Mouse (Mus musculus): ENCODE data around the gene Lyve1. TPM values are rescaled to one million over a fixed set of nuclear protein-coding genes. Genes with fewer than 3 reads are reported as not detected.
A peak's percentile ranks its signal among the peaks of the same experiment; 100 is the strongest.

The Lyve1 gene
- polyA plus RNA-seq, 1 experiment from 2014 or later: 33.8 TPM

DNA sequence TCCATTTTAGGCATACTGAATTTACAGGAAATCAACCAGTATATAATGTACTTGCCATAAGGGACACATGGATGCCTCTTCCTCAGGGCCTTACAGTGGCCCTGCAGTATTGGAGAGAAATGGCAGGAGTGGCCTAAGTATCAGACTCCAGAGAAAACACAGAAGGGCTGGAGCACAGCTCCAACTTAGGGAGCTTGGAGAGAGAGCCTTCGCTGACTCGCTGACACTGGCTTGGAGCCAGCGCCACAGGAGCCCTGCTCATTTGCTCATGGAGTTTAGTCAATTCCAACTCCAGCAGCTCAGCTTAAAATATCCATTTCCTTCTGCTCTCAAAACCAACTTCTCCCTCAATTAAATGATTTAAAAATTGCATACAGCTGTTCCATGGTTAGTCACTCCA lies 41.4 kb downstream of the Lyve1 start:
- Histone ChIP-seq H3K4me1 (ENCODE audit: insufficient read depth) (no peaks in the 10 kb centered on the region), H3K9me3 (ENCODE audit: low read depth, low read length) (no peaks in the 10 kb centered on the region), H3K36me3 (ENCODE audit: insufficient read depth) (peaks cover 33% of the 10 kb centered on the region), H3K27me3 (ENCODE audit: insufficient read depth, low read length) (no peaks in the 10 kb centered on the region), H3K4me2 (no peak overlapping the region), H3K9ac (no peak overlapping the region), H3K4me3 (ENCODE audit: low read depth, low read length) (no peak overlapping the region), H3K27ac (ENCODE audit: low read depth) (no peak overlapping the region; the same call in 1 of the 2 replicates)
- peak; percentile 87 for DNase-seq
- no peak for TF ChIP-seq CTCF (IDR thresholded peaks at IDR 0.05; ENCODE audit: low read depth)
- 41% methylated on average over 3 of the region's 3 CpGs for WGBS
- peak; percentile 65; the same call in 1 of the 2 replicates for ATAC-seq (ENCODE audit: insufficient read depth)

DNA sequence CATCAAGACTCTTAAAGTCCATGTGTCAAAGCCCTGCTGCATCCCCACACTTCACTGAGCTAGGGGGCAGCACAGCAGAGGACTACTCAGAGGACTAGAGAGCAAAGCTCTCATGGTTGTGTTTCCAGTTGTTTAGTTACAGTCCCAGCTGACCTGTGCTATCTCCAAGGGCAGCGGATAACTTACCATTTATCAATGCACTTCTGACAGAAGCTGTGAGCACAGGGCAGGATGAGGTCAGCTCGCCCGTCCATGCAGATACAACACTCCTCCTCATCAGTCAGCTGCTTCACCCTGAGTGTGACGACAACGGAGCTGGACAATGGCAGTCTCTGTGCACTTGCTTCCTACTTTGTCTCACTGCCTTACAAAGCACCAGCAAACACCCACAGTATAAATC lies 42.0 kb downstream of the Lyve1 start:
- ATAC-seq (ENCODE audit: insufficient read depth) (peak; percentile 19; the same call in 1 of the 2 replicates), DNase-seq (no peak)
- no peaks in the 10 kb centered on the region for H3K4me1 ChIP-seq (ENCODE audit: insufficient read depth)
- H3K27me3 ChIP-seq (ENCODE audit: insufficient read depth, low read length): no peaks in the 10 kb centered on the region
- H3K4me3 ChIP-seq (ENCODE audit: low read depth, low read length): no peak overlapping the region
- H3K9ac ChIP-seq: no peak overlapping the region
- peaks cover 33% of the 10 kb centered on the region for H3K36me3 ChIP-seq (ENCODE audit: insufficient read depth)
- TF ChIP-seq CTCF (IDR thresholded peaks at IDR 0.05; ENCODE audit: low read depth): peak; percentile 11; the same call in 1 of the 2 replicates
- H3K27ac ChIP-seq (ENCODE audit: low read depth): no peak overlapping the region
- WGBS: 19% methylated on average over 5 of the region's 5 CpGs
- H3K4me2 ChIP-seq: no peak overlapping the region
- H3K9me3 ChIP-seq (ENCODE audit: low read depth, low read length): no peaks in the 10 kb centered on the region

DNA sequence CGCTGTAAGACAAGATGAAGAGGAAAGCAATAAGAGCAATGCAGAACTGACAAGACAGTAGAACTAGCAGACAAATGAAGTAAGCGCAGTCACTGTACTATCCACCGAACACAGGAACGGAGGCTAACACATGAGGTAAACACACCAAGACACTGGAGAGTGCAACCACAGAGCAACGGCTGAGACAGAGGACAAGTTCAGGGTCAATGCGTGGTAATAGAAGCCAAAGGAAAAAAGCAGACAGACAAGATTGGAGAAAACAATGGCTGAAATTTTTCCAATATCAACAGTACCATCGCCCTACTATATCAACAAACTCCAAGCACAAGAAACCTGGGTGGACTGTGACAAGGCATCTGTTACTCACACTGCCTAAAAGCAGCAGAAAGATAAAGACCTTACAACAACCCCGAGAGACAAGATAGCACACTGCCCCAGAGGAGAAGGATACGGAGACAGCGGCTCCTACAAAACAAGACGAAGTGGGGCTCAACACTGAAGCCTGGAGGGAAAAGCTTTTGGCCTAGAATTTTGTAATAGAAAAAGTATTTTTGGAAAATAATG lies 44.2 kb downstream of the Lyve1 start:
- Histone ChIP-seq H3K4me2 (no peak overlapping the region), H3K27ac (ENCODE audit: low read depth) (no peak overlapping the region), H3K27me3 (ENCODE audit: insufficient read depth, low read length) (no peaks in the 10 kb centered on the region), H3K36me3 (ENCODE audit: insufficient read depth) (peaks cover 26% of the 10 kb centered on the region), H3K9me3 (ENCODE audit: low read depth, low read length) (no peaks in the 10 kb centered on the region), H3K4me1 (ENCODE audit: insufficient read depth) (no peaks in the 10 kb centered on the region), H3K4me3 (ENCODE audit: low read depth, low read length) (no peak overlapping the region), H3K9ac (no peak overlapping the region)
- WGBS: 50% methylated on average over 11 of the region's 11 CpGs
- no peak for DNase-seq
- TF ChIP-seq CTCF (IDR thresholded peaks at IDR 0.05; ENCODE audit: low read depth): no peak
- ATAC-seq (ENCODE audit: insufficient read depth): no peak

DNA sequence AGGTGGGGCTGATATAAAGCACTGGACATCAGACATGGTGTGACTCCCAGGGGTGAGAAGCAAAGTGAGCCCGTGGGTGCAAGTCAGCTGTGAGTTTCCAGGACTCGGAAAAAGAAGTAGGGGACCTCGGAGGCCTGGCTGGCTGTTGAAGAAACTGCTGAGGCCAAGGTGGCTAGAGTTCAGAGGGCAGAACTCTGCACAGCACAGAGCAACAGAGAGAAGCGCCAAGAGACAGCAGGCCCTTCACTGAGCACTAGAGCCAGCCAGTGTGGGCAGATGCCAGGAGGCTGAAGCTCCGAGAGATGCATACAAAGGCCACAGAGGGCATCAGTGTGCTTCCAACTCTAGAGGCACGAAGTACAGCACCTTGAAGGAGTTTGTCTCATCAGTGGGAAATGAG lies 44.8 kb downstream of the Lyve1 start:
- no peak for TF ChIP-seq CTCF (IDR thresholded peaks at IDR 0.05; ENCODE audit: low read depth)

DNA sequence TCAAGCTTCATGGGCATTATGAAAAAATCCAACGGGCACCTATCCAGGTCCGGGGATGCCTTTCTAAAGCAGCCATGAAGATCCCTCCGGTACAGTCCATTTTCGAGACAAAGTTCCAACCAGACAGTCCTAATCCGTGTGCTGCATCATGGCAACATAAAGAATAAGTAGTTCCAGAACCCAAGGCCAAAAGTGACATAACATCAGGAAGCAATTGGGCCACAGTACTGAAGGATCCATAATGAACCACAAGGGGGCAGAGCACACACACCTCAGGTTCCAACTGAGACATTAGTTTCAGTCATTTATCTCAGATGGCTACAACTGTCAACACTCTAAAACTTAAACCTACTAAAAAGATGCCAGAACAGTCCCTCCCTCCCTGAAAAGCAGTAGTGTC lies 47.0 kb downstream of the Lyve1 start:
- ATAC-seq (ENCODE audit: insufficient read depth): peak; percentile 73

More for the DNA sequence above, 44.8 kb downstream of the Lyve1 start:
- no peaks in the 10 kb centered on the region for H3K27me3 ChIP-seq (ENCODE audit: insufficient read depth, low read length)
- H3K27ac ChIP-seq (ENCODE audit: low read depth): 0 out of 2 replicates have a peak overlapping the region, but pooled peaks have one; percentile 33
- no peak for DNase-seq
- no peak overlapping the region for H3K9ac ChIP-seq
- no peaks in the 10 kb centered on the region for H3K4me1 ChIP-seq (ENCODE audit: insufficient read depth)
- 54% methylated on average over 6 of the region's 6 CpGs for WGBS
- H3K4me3 ChIP-seq (ENCODE audit: low read depth, low read length): no peak overlapping the region
- no peak for ATAC-seq (ENCODE audit: insufficient read depth)
- no peaks in the 10 kb centered on the region for H3K9me3 ChIP-seq (ENCODE audit: low read depth, low read length)
- no peak overlapping the region for H3K4me2 ChIP-seq
- H3K36me3 ChIP-seq (ENCODE audit: insufficient read depth): peaks cover 19% of the 10 kb centered on the region

DNA sequence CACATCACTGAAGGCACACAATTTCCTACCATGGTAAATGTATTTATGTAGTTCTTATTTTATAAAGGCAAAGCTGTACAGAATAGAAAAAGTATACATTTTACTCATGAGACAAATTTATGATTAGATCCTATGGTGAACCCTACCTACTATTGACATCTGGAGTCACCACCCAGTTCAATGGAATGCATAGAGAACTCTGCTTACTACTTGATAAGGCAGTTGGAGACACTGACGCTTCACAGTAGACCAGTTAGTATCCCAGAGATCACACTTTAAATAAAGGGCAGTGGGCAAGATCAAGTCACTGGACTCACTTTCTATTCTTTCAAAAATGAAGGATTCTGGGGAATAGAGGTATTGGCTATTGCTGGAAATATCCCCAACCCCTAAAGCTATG lies 49.1 kb downstream of the Lyve1 start:
- H3K9me3 ChIP-seq (ENCODE audit: low read depth, low read length): no peaks in the 10 kb centered on the region
- peaks cover 15% of the 10 kb centered on the region for H3K36me3 ChIP-seq (ENCODE audit: insufficient read depth)
- no peak for TF ChIP-seq CTCF (IDR thresholded peaks at IDR 0.05; ENCODE audit: low read depth)
- no peaks in the 10 kb centered on the region for H3K27me3 ChIP-seq (ENCODE audit: insufficient read depth, low read length)
- H3K27ac ChIP-seq (ENCODE audit: low read depth): no peak overlapping the region
- WGBS: 80% methylated on average over 1 of the region's 1 CpGs
- H3K4me3 ChIP-seq (ENCODE audit: low read depth, low read length): no peak overlapping the region
- ATAC-seq (ENCODE audit: insufficient read depth): no peak
- no peak overlapping the region for H3K4me2 ChIP-seq
- no peaks in the 10 kb centered on the region for H3K4me1 ChIP-seq (ENCODE audit: insufficient read depth)
- no peak overlapping the region for H3K9ac ChIP-seq
- no peak for DNase-seq

More for the DNA sequence above, 47.0 kb downstream of the Lyve1 start:
- no peaks in the 10 kb centered on the region for H3K9me3 ChIP-seq (ENCODE audit: low read depth, low read length)
- H3K36me3 ChIP-seq (ENCODE audit: insufficient read depth): peaks cover 17% of the 10 kb centered on the region
- H3K27ac ChIP-seq (ENCODE audit: low read depth): no peak overlapping the region
- peak; percentile 92 for TF ChIP-seq CTCF (IDR thresholded peaks at IDR 0.05; ENCODE audit: low read depth)
- no peaks in the 10 kb centered on the region for H3K27me3 ChIP-seq (ENCODE audit: insufficient read depth, low read length)
- no peak overlapping the region for H3K9ac ChIP-seq
- DNase-seq: peak; percentile 85
- no peak overlapping the region for H3K4me2 ChIP-seq
- no peak overlapping the region for H3K4me3 ChIP-seq (ENCODE audit: low read depth, low read length)
- 67% methylated on average over 5 of the region's 5 CpGs for WGBS
- no peaks in the 10 kb centered on the region for H3K4me1 ChIP-seq (ENCODE audit: insufficient read depth)

DNA sequence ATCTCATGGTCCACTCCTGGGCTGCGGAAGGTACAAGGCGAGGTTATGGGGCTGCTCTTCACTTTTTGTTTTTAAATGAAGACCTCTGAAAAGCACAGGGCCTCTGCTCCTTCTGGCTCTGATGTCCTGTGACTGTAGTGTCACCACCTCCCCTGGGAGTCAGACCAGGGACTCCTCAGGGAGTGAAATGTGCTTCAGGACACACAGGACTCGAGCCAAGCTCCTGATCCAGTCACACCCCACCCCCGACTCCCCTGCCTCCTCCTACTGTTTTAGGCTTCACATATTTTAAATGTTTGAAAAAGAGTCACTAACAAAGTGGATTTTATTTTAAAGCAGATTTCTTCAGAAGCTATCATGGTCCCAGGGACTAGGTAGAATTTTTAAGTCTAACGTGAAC lies 51.5 kb downstream of the Lyve1 start:
- Histone ChIP-seq H3K4me2 (no peak overlapping the region), H3K9ac (no peak overlapping the region), H3K36me3 (ENCODE audit: insufficient read depth) (peaks cover 9% of the 10 kb centered on the region), H3K27me3 (ENCODE audit: insufficient read depth, low read length) (no peaks in the 10 kb centered on the region), H3K9me3 (ENCODE audit: low read depth, low read length) (no peaks in the 10 kb centered on the region), H3K27ac (ENCODE audit: low read depth) (no peak overlapping the region), H3K4me3 (ENCODE audit: low read depth, low read length) (no peak overlapping the region), H3K4me1 (ENCODE audit: insufficient read depth) (no peaks in the 10 kb centered on the region)
- no peak for DNase-seq
- 68% methylated on average over 5 of the region's 5 CpGs for WGBS
- ATAC-seq (ENCODE audit: insufficient read depth): no peak
- TF ChIP-seq CTCF (IDR thresholded peaks at IDR 0.05; ENCODE audit: low read depth): no peak

Data from lung, embryonic 14.5 days (tissue).